Mouse (Mus musculus) left cerebral cortex, adult 9 months (tissue): ENCODE data around the gene 9530077C05Rik.
"Not testable (repeated sequence)": the region's sequence is repeated elsewhere in the genome, so short reads cannot be mapped to it uniquely, and the experiment has no call there.

Source experiments
- DNase-seq, 2 experiments: peaks; one replicate each; pipeline ENCODE4 v3.0.0; 2022; ENCODE audit warnings: low spot score in 2 of 2

Gene 9530077C05Rik

DNA sequence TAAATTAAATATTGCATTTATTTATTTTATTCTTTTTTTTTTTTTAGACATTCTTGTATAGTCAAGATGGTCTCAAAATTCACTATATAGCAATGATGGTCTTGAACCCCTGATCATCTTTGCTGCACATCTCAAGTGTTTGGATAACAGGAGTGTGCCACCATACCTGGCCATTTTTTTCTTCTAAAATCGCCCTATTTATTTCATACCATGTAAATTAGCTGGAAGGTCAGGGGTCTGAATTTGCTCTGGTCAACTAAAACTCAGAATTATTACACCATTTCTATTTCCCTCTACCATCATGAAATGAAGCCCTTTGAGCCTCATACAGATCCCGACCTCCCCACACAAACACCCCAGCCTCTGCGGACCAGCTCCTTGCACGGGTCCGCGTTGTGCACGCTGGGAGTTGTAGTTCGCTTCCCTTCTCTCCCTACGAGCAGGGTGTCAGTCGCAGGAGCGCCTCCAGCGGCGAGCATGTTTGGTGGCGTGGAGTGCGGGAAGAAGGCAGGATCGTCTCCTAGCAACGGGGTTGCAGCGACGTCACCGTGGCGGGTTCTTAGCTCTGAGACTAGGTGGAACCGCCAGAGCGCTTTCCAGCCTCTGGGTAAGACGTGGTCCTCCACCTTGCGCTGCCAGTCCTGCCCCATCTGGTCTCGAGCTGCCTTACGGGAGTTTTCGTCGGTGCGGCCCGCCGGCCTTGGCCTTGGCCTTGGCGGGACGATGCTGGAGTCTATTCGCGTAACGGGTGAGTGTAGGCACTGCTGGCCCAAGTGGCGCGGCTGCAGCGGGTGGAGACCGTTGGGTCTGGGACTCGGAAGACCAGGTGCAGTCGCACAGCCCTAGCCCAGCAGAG is at the start of gene 9530077C05Rik:
Gene 9530077C05Rik, plus strand, starts transcription at position 512 of the 856 bp plus-strand sequence.
- DNase-seq = peak; percentile 95 to 99

DNA sequence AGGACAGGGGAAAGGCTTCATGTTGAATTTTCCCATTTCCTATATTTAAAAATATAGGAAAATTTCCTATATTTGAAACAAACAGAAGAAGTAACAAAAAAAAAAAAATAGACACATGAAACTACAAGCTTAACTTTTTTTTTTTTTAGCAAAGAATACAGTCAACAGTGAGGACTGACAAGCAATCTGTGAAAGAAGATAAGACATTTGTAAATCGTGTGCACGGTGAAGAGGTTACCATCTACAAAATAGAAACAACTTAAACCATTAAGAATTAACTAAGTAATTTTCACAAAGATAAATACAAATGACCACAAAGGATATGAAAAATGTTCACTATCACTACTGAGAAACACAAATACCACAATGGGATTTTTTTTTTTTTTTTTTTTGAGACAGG is 45.1 kb upstream of the 9530077C05Rik start:
- no peak for DNase-seq

DNA sequence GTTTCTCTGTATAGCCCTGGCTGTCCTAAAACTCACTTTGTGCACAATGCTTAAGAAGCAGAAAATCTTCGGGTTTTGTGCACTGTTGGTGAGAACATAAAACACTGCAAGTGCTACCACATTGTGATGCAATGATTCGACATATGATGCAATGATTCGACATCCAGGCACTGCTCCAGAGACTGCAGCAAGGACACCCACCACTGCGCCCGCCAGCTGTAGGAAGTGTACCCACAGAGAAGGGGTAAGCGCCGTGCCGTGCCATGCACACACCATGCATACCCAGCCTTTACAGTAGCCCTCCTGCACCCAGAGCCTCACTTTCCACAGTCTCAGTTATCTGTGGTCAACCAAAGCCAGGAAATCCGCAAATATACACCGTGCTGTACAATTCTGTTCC is 44.7 kb upstream of the 9530077C05Rik start:
- no peak for DNase-seq

DNA sequence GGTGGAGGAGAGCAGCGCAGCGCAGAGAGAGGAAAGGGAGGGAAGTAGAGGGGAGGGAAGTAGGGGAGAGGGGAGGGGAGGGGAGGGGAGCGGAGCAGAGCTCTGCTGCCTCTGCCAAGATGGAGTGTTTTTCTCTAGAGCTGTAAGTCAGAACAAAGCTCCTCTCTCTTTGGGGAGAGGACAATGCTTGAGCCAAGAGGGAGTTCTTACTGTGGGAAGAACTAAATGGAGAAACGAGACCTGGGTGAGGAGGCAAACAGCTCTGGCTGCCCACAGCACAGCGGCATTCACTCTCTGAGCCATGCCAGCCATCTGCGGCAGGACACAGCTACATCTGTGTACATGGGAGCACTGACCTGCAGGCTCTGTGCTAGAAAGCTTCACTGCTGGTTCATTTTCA is 43.3 kb upstream of the 9530077C05Rik start:
- DNase-seq = no peak

DNA sequence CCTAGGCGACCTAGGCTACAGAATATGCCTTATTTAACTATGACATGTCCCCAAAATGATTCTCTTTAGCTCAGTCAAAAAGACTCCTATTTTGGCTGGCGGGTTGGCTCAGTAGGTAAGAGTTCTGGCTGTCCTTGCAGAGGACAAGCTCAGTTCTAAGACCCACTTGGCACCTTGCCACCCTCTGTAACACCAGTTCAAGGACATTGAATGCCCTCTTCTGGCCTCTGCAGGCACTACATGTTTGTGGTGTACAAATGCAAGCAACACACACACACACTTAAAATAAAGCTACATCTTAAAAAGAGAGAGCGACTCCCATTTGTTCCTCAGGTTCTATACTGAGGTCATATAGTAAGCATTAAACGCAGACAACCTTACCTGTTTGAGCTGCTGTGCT is 38.6 kb upstream of the 9530077C05Rik start:
- DNase-seq = no peak

DNA sequence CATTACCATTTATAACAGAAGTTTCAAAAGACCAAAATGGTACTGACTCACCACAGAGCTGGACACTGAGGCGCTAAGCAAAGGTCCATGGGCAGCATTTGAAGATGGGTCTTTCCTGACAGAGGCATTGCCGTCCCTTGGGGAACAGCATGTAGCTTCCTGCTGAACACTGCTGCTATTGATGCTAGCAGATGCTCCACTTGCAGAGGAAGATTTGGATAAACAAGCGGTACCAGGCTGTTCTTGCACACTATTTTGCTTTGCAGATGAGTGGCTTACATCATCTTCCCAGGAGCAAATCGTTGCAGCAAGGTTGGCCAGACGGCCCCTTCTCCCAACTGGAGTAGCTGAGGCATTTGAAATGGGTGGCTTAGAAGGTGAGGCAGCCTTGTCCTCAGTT is 35.2 kb upstream of the 9530077C05Rik start:
- peak; percentile 33 to 56 for DNase-seq

DNA sequence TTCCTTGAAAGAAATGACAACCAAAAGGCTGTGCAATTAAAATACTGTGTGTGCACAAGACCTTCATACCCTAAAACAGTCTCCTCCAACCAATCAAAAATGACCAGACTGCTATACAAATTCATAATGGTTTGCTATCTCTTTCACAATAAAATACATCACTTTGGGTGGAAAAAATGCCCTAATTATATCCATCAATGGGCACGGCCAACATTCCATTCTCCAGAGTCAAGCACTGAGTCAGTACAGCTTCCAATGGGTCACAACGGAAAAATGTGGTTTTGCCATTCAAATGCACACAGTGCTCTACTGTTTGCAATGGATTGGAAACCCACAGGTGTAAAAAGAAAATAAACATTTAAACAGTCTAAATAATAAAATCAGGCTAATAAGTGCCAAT is 25.4 kb upstream of the 9530077C05Rik start:
- DNase-seq = no peak

DNA sequence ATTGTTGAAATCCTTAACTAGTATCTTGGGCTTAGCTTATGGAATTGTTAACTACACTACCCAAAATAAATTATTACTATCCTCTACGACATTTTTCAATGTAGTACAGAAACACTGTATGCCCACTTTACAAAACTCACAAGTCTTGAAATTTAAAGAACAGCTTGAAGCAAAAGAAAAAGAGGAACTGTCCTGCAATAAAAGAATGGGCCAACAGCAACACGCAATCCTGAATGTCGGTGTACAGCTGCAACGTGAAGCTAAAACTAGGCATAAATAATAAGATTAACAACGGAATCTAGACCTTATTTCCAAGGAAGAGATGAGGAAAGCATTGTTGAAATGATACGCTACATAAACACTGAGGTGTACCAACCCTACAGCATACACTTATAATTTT is 23.4 kb upstream of the 9530077C05Rik start:
- DNase-seq = no peak

DNA sequence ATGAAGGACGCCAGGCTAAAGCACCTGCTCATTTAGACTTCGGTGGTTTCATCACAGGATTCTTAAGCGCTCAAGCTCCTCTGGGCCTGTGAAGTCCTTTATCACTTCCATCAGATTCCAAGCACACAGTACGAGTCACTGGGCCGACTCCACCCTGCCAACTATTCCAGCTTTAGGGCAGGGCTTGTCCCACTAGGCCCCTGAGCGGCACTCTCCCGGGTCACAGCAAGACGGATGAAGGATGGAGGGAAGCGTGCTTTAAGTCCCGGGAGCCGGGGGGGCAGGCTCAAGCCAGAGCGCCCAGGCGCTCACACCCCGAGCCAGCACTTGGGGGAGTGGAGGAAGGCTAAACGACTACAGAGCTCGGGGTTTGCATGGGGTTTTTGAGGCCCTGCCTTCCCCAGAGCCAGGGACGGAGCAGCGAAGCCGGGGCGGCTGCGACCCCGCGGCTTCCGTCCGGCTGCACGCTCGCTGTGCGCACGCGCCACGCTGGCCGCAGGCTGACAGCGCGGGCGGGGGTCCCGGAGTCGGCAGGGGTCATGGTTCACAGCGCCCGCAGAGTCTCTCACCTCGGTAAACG is 22.8 kb upstream of the 9530077C05Rik start:
- no peak for DNase-seq

DNA sequence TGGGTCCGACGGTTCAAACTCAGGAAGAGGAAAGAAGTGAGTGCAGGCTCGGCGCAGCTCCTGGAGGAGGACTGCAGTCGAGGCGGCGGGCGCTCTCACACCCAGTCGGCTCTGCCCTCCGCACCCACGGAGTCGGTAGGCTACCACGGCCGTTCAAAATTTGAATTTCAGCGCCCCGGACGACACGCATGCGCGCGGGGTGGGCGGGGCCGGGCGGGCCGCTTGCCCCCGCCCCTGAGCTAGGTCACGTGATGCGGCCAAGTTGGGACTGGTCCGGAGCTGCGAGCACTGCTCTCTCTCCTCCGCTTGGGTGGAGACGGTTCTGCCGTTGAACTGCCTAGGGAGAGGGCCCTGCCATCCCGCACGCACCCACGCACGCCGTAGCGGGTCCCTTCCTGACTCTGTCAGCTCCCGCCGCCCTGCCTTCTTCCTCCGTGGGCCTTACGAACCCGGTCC is 22.3 kb upstream of the 9530077C05Rik start, which contains the start of gene Anln:
Gene Anln, minus strand, starts transcription at position 168 of the 456 bp plus-strand sequence.
- DNase-seq = peak; percentile 42 to 74

DNA sequence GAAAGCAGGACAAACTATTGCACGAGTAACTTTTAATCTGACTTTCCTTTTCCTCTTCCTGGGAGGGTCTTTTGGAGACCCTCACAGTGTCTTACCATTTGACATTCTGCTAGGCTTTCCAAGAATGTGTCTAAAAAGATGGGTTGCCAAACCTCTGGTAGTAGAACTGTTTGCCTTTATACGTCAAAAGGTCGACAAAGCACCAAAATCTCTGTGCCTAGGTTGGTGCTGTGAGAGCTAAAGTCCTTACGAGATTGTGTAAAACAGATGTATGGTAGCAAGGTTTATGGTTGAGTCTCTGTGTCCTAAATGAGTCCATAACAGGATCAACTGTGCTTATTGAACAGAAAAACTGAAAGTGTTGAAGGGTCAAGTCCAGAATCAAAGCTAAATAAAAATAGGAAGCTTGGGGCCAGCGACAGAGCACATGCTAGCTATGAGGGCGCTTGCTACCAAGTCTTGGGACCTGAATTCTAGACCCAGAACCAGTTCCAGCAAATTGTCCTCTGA is 21.5 kb upstream of the 9530077C05Rik start:
- DNase-seq = no peak

DNA sequence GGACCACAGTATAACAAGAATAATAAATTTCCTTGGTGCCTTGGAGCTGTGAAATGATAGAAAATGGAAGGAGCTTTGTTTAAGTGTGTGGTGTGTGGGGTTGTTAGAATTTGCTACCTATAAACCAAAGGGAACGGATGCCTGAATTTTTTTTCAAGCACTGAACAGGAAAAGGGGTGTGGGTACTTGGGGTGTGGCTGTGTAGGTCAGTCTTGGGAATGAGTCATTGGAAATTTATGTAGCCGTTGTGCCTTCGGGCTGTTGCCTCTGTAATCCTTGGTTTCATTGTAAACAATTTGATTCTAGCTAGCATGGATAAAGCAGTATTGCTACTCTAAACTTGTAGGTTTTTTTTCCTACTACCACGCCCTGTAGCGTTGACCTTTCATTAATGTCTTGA is 20.9 kb upstream of the 9530077C05Rik start:
- DNase-seq = no peak

DNA sequence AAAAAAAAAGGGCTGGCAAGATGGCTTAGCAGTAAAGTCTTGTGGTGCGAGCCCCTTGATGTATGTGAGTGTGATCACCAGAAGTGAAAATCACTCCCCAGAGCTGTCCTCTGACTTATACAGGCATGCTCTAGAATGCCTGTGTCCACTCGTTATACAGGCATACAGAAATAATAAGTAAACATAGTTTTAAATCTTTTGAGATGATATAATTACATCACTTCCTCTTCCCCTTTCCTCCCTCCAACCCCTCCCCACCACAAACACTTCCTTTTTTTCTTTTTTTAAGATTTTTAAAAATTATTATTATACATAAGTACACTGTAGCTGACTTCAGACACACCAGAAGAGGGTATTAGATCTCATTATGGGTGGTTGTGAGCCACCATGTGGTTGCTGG is 16.6 kb upstream of the 9530077C05Rik start:
- DNase-seq = no peak

DNA sequence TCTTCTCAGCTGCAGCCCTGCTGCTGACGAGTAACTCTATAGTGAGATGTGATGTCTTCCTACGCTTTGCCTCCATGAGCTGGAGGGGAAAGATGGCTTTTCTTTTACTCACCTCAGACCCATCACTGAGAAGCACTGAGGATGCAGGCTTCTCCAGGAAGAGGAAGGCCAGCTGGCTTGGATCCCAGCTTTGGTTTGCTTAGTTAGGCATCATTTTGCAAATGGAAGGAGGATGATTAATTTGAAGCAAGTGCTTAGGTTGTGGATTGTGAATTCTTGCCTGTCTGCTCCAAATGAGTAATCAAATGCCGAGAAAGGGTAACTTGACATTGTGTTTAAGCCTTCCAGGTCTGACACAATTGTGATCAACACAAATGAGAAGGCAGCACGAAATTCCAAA is 12.3 kb upstream of the 9530077C05Rik start:
- DNase-seq = no peak

DNA sequence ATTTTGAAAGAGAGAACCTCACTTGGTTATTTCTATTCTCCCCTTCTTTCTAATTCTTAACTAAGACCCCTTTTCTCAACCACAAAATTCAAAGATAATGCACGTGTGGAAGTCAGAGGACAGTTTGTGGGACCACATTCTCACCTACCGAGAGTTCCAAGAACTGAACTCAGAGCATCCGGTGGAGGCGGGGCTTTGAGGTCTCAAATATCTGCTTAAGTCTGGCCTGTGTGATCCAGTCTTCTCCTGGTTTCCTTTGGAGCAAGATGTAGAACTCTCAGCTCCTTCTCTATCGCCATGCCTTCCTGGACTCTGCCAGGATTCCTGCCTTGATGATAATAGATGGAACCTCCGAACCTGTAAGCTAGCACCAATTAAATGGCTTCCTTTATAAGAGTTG is 9.3 kb upstream of the 9530077C05Rik start:
- DNase-seq = no peak

DNA sequence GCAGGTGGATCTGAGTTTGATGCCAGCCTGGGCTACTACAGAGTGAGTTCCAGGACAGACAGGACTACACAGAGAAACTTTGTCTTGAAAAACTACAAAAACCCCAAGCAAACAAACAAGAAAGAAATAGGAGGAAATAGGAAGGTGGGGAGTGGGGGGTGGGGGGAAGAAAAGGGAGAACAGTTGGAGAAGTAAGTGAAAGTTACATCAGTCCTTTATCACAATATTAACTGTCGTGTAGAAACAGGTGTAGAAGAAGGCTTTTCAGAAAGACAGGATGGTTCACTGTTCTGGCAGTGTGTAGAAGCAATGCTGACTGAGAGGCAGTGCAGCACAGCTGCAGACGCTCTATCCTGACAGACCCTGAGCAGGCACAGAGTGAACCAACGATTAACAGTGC is 8.3 kb upstream of the 9530077C05Rik start:
- no peak for DNase-seq

DNA sequence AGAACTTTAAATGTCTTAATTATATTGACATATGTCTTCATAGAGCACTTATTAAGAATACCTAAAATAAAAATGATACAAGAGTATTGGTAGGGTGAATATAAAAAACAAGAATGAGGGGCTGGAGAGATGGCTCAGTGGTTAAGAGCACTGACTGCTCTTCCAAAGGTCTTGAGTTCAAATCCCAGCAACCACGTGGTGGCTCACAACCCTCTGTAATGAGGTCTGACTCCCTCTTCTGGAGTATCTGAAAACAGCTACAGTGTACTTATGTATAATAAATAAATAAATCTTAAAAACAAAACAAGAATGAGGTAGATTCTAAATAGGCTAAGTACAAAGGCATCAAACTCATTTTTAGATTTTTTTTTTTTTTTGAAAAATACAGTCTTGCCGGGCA is 7.8 kb upstream of the 9530077C05Rik start:
- not testable (repeated sequence) for DNase-seq

DNA sequence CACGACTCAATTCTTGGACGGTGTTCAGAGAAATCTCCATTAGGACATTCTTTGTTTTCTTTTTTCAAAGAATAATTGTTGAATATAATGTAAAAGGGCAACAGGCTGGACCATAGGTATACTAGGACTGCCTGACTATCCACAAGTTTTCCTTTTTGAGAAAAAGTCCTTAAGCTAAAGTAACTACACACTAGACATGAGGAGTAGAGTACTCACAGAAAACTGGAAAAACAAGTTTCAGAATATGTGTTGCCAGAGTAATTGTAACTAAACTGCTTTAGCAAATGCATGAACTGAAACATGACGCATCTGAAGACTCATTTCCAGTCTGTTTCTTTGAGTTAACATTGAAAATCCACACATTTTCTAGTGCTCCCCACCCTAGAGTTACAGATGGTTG is 5.9 kb upstream of the 9530077C05Rik start:
- no peak for DNase-seq

DNA sequence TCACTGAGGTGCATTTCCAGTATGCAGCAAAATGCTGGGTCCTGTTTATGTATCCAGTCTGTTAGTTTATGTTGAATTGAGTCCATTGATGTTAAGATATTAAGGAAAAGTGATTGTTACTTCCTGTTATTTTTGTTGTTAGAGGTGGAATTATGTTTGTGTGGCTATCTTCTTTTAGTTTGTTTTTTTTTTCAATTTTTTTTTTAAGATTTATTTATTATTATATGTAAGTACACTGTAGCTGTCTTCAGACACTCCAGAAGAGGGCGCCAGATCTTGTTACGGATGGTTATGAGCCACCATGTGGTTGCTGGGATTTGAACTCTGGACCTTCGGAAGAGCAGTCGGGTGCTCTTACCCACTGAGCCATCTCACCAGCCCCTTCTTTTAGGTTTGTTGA is 3.7 kb upstream of the 9530077C05Rik start:
- DNase-seq = not testable (repeated sequence)

DNA sequence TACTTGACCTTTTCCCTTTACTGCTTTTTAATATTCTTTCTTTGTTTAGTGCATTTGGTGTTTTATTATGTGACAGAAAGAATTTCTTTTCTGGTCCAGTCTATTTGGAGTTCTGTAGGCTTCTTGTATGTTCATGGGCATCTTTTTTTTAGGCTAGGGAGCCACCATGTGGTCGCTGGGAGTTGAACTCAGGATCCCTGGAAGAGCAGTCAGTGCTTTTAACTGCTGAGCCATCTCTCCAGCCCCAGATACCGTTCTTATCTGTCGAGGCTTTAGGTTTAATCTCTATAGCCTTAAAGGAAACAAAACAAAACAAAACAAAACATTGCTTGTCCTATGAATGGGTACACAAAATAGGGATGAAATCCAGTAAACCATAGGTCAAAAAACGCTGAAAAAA is 3.0 kb upstream of the 9530077C05Rik start:
- peak in 1 of 2 experiments; percentile 22 for DNase-seq

DNA sequence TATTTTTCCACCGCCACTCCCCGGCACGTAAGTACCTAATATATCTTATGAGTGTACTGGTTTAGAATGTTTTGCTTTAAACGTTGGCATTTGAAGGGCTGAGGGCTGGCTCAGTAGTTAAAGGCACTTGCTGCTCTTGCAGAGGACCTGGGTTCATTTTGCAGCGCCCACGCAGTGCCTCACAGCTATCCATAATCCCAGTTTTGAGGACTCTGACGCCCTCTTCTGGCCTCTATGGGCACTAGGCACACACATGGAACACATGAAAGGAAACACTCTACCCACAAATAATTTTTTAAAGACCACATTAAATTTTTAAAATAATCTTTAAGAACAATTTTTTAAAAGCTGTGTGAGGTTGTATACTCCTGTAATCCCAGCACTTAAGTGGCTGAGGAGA is 1.8 kb upstream of the 9530077C05Rik start:
- no peak for DNase-seq

DNA sequence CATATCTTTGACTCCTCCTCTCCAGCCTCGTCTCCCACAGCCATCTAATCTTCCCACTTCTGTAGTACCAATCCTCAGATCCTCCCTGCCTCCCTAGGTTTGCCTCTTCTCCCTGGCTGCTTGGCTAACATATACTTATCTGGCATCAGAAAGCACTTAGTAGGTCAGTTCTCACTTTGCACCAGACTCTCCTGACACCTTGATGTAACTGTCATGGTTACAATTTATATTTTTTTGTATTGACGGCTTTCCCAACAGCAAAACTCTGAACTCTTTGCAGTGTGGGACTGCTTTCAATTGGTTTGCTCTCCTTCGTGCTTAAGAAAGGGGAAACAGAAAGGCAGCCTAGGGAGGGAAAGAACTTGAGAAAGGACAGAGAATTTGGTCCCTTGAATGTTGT is 4.9 kb downstream of the 9530077C05Rik start:
- no peak for DNase-seq

DNA sequence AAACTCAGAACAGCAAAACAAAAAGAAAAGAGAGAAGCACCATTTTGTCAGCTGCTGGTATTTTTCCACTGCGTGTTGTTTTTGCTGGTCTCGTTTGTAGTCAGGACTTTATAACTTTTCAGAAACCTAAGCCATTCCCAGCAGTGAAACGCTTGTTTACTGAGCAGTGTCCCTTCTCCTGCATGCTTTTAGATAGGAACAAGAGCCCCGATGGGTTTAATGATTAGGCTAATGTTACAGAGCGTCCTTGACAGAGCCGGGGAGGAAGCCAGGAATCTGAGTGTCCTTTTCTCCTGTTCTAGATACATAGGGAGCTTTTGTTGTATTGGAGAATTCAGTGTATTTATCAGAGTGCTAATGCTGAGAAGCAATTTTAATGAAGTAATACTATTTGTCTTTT is 6.2 kb downstream of the 9530077C05Rik start:
- DNase-seq = no peak
